Mouse (Mus musculus) heart, embryonic 16.5 days (tissue): ENCODE results near the gene Aldh8a1. TPM values are rescaled to one million over a fixed set of nuclear protein-coding genes. Genes with fewer than 3 reads are reported as not detected.

Experiments used
- ATAC-seq: fragments of 200-750 bp; cut with Nextera tagmentation; replicated peaks from 2 replicates; pipeline ENCODE4 v1.8.0; 2017; ENCODE audit warnings: moderate number of reproducible peaks; ENCODE audit not compliant: insufficient read depth, low FRiP score; ENCODE audit errors: extremely low read depth
- H3K27ac ChIP-seq: fragments of 300-500 bp; sonication (generic); 2 replicates; pipeline ENCODE4 v1.5.1; 2014; ENCODE audit warnings: mild to moderate bottlenecking, low read length, control low read depth, moderate library complexity
- H3K27me3 ChIP-seq: fragments of 300-500 bp; sonication (generic); 2 replicates; pipeline ENCODE4 v1.6.1; 2014; ENCODE audit warnings: low read length, mixed read lengths; ENCODE audit not compliant: control insufficient read depth, insufficient read depth
- H3K36me3 ChIP-seq: fragments of 300-500 bp; sonication (generic); 2 replicates; pipeline ENCODE4 v1.6.1; 2014; ENCODE audit not compliant: control insufficient read depth, insufficient read depth
- H3K4me1 ChIP-seq: fragments of 300-500 bp; sonication (generic); 2 replicates; pipeline ENCODE4 v1.6.1; 2014; ENCODE audit warnings: low read length, mixed read lengths; ENCODE audit not compliant: control insufficient read depth, insufficient read depth
- H3K4me2 ChIP-seq: fragments of 300-500 bp; sonication (generic); 2 replicates; pipeline ENCODE4 v1.6.1; 2014; ENCODE audit warnings: low read depth, mild to moderate bottlenecking, control low read depth, low read length
- H3K4me3 ChIP-seq: fragments of 300-500 bp; sonication (generic); 2 replicates; pipeline ENCODE4 v1.5.1; 2014; ENCODE audit warnings: mild to moderate bottlenecking, control low read depth, low read length
- H3K9ac ChIP-seq: fragments of 300-500 bp; sonication (generic); 2 replicates; pipeline ENCODE4 v1.6.1; 2014; ENCODE audit warnings: low read length, control low read depth
- H3K9me3 ChIP-seq: fragments of 300-500 bp; sonication (generic); replicated peaks from 2 replicates; pipeline ENCODE4 v1.6.1; 2016; ENCODE audit warnings: low read length; ENCODE audit not compliant: control insufficient read depth
- WGBS: fragments of 180-500 bp; shearing (Covaris S2); extraction: QIAGEN DNeasy Blood & Tissue Kit; methylation state at CpG from one replicate; pipeline ENCODE4 v1.1.7; 2014; 5-methylcytosine and 5-hydroxymethylcytosine counted together
- polyA plus RNA-seq: library from polyadenylated mRNA; unstranded; fragments of >200 nt; fragmentation: Nextera tagmentation; extraction: Ambion mirVana; gene quantifications from 2 replicates; pipeline ENCODE4 v1.2.1, GENCODE M21; 2015

Aldh8a1 gene
- polyA plus RNA-seq, 1 experiment from 2014 or later = 0.05 TPM

- WGBS = 77% methylated on average over 4 of the region's 4 CpGs
- no peaks in the 10 kb centered on the region for H3K4me1 ChIP-seq
- ATAC-seq = no peak
- no peak overlapping the region for H3K4me3 ChIP-seq
- peaks cover 22% of the 10 kb centered on the region for H3K36me3 ChIP-seq
- H3K27me3 ChIP-seq = no peaks in the 10 kb centered on the region
- H3K9me3 ChIP-seq = no peaks in the 10 kb centered on the region
- no peak overlapping the region for H3K9ac ChIP-seq
- no peak overlapping the region for H3K27ac ChIP-seq
- H3K4me2 ChIP-seq = no peak overlapping the region
These were observed 13.8 kb upstream of the Aldh8a1 start for GRCm38 (mm10) chr10:21363297-21363696.

DNA sequence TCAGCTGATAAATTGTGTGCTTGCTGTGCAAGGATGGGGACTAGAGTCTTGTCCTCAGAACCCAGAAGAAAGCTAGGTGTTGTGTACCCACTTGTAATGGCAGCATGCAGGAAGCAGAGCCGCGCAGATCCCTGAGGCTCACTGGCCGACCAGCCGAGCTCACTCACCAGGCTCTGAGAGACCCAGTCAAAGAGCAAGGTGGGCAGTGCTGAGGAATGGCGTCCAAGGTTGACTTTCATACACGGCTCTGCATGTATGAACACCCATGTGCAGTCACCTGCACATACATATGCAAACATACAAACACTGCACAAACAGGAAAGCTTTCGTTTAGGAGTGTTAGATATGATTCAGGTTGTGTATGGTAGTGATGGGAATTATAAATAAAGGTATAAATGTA, 12.1 kb upstream of the Aldh8a1 start:
- Histone ChIP-seq H3K4me2 (no peak overlapping the region), H3K36me3 (peaks cover 32% of the 10 kb centered on the region), H3K27me3 (no peaks in the 10 kb centered on the region), H3K27ac (no peak overlapping the region), H3K9ac (no peak overlapping the region), H3K4me1 (no peaks in the 10 kb centered on the region), H3K9me3 (no peaks in the 10 kb centered on the region), H3K4me3 (no peak overlapping the region)
- WGBS = 89% methylated on average over 7 of the region's 7 CpGs
- no peak for ATAC-seq

- Histone ChIP-seq H3K4me3 (no peak overlapping the region), H3K27ac (no peak overlapping the region), H3K4me2 (no peak overlapping the region), H3K27me3 (no peaks in the 10 kb centered on the region), H3K4me1 (no peaks in the 10 kb centered on the region), H3K9ac (no peak overlapping the region), H3K9me3 (no peaks in the 10 kb centered on the region), H3K36me3 (peaks cover 32% of the 10 kb centered on the region)
- WGBS = 77% methylated on average over 4 of the region's 4 CpGs
- no peak for ATAC-seq
These were observed 11.2 kb upstream of the Aldh8a1 start for GRCm38 (mm10) chr10:21365897-21366296.

DNA sequence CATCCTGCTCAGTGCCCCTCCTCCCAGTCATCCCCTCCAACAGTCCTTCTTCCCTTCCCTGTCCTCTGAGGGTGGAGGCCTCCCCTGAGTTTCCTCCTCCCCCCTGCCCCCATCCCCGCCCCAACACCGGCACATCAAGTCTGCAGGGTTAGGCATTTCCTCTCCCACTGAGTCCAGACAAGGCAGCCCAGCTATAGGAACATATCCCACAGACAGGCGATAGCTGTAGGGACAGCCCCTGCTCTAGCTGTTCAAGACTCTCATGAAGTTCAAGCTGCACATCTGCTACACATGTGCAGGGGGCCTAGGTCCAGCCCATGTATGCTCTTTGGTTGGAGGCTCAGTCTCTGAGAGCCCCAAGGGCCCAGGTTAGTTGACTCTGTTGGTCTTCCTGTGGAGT, 10.6 kb upstream of the Aldh8a1 start:
- H3K9me3 ChIP-seq = no peaks in the 10 kb centered on the region
- H3K27ac ChIP-seq = no peak overlapping the region
- no peaks in the 10 kb centered on the region for H3K4me1 ChIP-seq
- H3K36me3 ChIP-seq = peaks cover 32% of the 10 kb centered on the region
- H3K27me3 ChIP-seq = no peaks in the 10 kb centered on the region
- ATAC-seq = no peak
- H3K4me3 ChIP-seq = no peak overlapping the region
- 70% methylated on average over 3 of the region's 3 CpGs for WGBS
- no peak overlapping the region for H3K9ac ChIP-seq
- no peak overlapping the region for H3K4me2 ChIP-seq

GRCm38 (mm10) chr10:21367481-21367880, 9.6 kb upstream of the Aldh8a1 start:
- no peak for ATAC-seq
- Histone ChIP-seq H3K36me3 (peaks cover 32% of the 10 kb centered on the region), H3K9me3 (no peaks in the 10 kb centered on the region), H3K9ac (no peak overlapping the region), H3K27ac (no peak overlapping the region), H3K4me2 (no peak overlapping the region), H3K4me3 (no peak overlapping the region), H3K27me3 (no peaks in the 10 kb centered on the region), H3K4me1 (no peaks in the 10 kb centered on the region)
- WGBS = 85% methylated on average over 9 of the region's 9 CpGs

DNA sequence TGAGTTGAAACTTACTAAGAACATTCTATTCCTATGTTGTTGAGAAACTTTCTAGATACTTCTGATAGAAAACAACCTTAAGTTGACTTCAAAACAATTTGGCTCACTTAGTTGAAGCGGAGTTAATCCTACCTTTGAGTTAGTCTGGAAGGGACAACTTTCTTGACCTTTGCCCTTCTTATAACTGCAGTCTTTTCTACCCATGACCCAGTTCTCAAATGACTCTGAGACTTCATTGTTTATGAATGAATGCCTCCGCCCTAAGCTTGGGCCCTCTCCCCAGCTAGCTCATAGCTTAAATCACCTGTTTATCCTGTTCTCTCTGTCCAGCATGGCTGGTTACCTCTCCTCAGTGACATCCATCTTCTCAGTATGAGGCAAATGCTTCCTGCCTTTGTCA, 7.5 kb upstream of the Aldh8a1 start:
- Histone ChIP-seq H3K4me1 (no peaks in the 10 kb centered on the region), H3K4me2 (no peak overlapping the region), H3K27ac (no peak overlapping the region), H3K27me3 (no peaks in the 10 kb centered on the region), H3K4me3 (no peak overlapping the region), H3K9ac (no peak overlapping the region), H3K9me3 (no peaks in the 10 kb centered on the region), H3K36me3 (peaks cover 23% of the 10 kb centered on the region)
- ATAC-seq = no peak
- WGBS = 98% methylated on average over 2 of the region's 2 CpGs

- Histone ChIP-seq H3K4me3 (no peak overlapping the region), H3K27ac (no peak overlapping the region), H3K9me3 (no peaks in the 10 kb centered on the region), H3K9ac (no peak overlapping the region), H3K27me3 (no peaks in the 10 kb centered on the region), H3K4me2 (no peak overlapping the region), H3K4me1 (no peaks in the 10 kb centered on the region), H3K36me3 (peaks cover 18% of the 10 kb centered on the region)
- WGBS = 91% methylated on average over 6 of the region's 6 CpGs
- ATAC-seq = no peak
These were observed 4.8 kb upstream of the Aldh8a1 start for GRCm38 (mm10) chr10:21372271-21372670.

- ATAC-seq = no peak
- peaks cover 4% of the 10 kb centered on the region; the same call in 1 of the 2 replicates for H3K27me3 ChIP-seq
- no peak overlapping the region for H3K9ac ChIP-seq
- WGBS = 64% methylated on average over 9 of the region's 9 CpGs
- H3K4me3 ChIP-seq = no peak overlapping the region
- H3K27ac ChIP-seq = no peak overlapping the region
- H3K36me3 ChIP-seq = no peaks in the 10 kb centered on the region
- H3K9me3 ChIP-seq = no peaks in the 10 kb centered on the region
- no peaks in the 10 kb centered on the region for H3K4me1 ChIP-seq
- H3K4me2 ChIP-seq = no peak overlapping the region
These were observed 1.3 kb downstream of the Aldh8a1 start for GRCm38 (mm10) chr10:21378196-21378944.

DNA sequence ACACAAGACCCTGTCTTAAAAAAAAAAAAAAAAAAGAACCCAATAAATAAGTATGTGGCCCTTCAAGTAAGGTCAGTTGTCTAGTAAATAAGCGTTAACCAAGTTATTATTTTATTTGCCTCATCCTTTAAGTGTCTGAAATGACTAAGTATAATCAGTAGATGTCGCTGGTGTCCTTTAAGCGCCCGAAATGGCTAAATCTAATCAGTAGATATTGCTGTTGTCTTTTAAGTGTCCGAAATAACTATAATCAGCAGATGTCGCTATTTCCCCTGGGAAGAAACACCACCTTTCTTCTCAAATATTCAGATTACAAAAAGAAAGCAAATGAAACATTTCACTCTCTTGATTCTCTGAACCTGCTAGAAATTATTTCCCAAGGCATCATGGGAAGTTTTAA, 5.8 kb downstream of the Aldh8a1 start:
- peaks cover 4% of the 10 kb centered on the region; the same call in 1 of the 2 replicates for H3K27me3 ChIP-seq
- no peak for ATAC-seq
- H3K27ac ChIP-seq = no peak overlapping the region
- H3K4me2 ChIP-seq = no peak overlapping the region
- H3K9me3 ChIP-seq = no peaks in the 10 kb centered on the region
- H3K9ac ChIP-seq = no peak overlapping the region
- H3K36me3 ChIP-seq = no peaks in the 10 kb centered on the region
- no peaks in the 10 kb centered on the region for H3K4me1 ChIP-seq
- 13% methylated on average over 6 of the region's 6 CpGs for WGBS
- H3K4me3 ChIP-seq = no peak overlapping the region
